Mouse (Mus musculus): ENCODE results near the gene Nol3.

- no peak for TF ChIP-seq TBP (IDR thresholded peaks at IDR 0.05; ENCODE audit: low read depth, low read length)
- no peak for TF ChIP-seq ZMIZ1 (IDR thresholded peaks at IDR 0.05; ENCODE audit: low read depth, low read length)
- TF ChIP-seq POLR2AphosphoS2 (IDR thresholded peaks at IDR 0.05; ENCODE audit: low read length) = no peak
These were observed 553 bp upstream of the Nol3 start for GRCm38 (mm10) chr8:105275387-105275786.
